ENCODE assay signal across 12 mouse cellular contexts in genomic region chr11:55449531-55449930, GRCm38 (mm10). TPM values are rescaled to one million over a fixed set of nuclear protein-coding genes. Genes with fewer than 3 reads are reported as not detected.
A peak's percentile ranks its signal among the peaks of the same experiment; 100 is the strongest.
DNase-seq lines count a peak whose midpoint lies in the region; ATAC-seq and TF ChIP-seq lines count a peak whose summit lies in the region.
"Had no signal": no experiment of that assay in that cellular context is flagged by ENCODE, and none has a peak within 500 bp of the region (broad histone marks: within the 10 kb centered on the region; RNA-seq: fewer than 3 reads in every experiment).

No protein-coding gene starts in this region.

- peak; percentile 42; the same call in 1 of the 2 replicates for ATAC-seq in kidney, embryonic 15.5 days (replicated peaks; ENCODE audit: low FRiP score)
- ATAC-seq: Patski had no signal

- peaks cover 74% of the 10 kb centered on the region for H3K36me3 ChIP-seq in kidney, embryonic 15.5 days
- peaks cover 42% of the 10 kb centered on the region for H3K36me3 ChIP-seq in limb, embryonic 10.5 days

- H3K4me1 ChIP-seq in kidney, embryonic 15.5 days, result peaks cover 14% of the 10 kb centered on the region
- no peaks in the 10 kb centered on the region for H3K4me1 ChIP-seq in limb, embryonic 10.5 days

- no peak overlapping the region for H3K9ac ChIP-seq in kidney, embryonic 15.5 days
- H3K9ac ChIP-seq: forebrain, embryonic 12.5 days had no signal

- WGBS in kidney, embryonic 15.5 days, result 39% methylated on average over 7 of the region's 7 CpGs
- WGBS in limb, embryonic 10.5 days, result 83% methylated on average over 7 of the region's 7 CpGs

- peak overlapping the region; percentile 25; the same call in 1 of the 2 replicates for H3K27ac ChIP-seq in left cerebral cortex, adult 2 months
- H3K27ac ChIP-seq in kidney, embryonic 15.5 days, result peak overlapping the region; percentile 61
- H3K27ac ChIP-seq in limb, embryonic 10.5 days, result no peak overlapping the region

- peak; percentile 32 to 60 for DNase-seq in adrenal gland, postnatal 36 days
- DNase-seq in adrenal gland, postnatal 4 days (ENCODE audit: low spot score in 2 of 2), result no peak
- no peak for DNase-seq in left cerebral cortex, adult 2 months (ENCODE audit: extremely low spot score in 1 of 2, low spot score in 2 of 2)
- DNase-seq in left cerebral cortex, adult 9 months (ENCODE audit: low spot score in 2 of 2), result no peak
- peak; percentile 71 for DNase-seq in lung, postnatal 10 days
- no peak for DNase-seq in T-cell, adult 2 months (ENCODE audit: low spot score)
- DNase-seq in limb, embryonic 10.5 days (ENCODE audit: low spot score), result no peak
- DNase-seq: B cell, adult 2 months; thymus, adult 18-20 months had no signal

- no peaks in the 10 kb centered on the region for H3K9me3 ChIP-seq in kidney, embryonic 15.5 days (replicated peaks)
- H3K9me3 ChIP-seq in limb, embryonic 10.5 days (replicated peaks), result no peaks in the 10 kb centered on the region
- H3K9me3 ChIP-seq: forebrain, embryonic 12.5 days had no signal

- H3K4me2 ChIP-seq in kidney, embryonic 15.5 days, result no peak overlapping the region
- H3K4me2 ChIP-seq: forebrain, embryonic 12.5 days had no signal

- no peaks in the 10 kb centered on the region for H3K27me3 ChIP-seq in kidney, embryonic 15.5 days
- no peaks in the 10 kb centered on the region for H3K27me3 ChIP-seq in limb, embryonic 10.5 days (ENCODE audit: low read depth, poor library complexity, severe bottlenecking)
- H3K27me3 ChIP-seq: forebrain, embryonic 12.5 days; Patski had no signal

- TF ChIP-seq CTCF in left cerebral cortex, adult 2 months (IDR thresholded peaks at IDR 0.05), result no peak

- H3K4me3 ChIP-seq in left cerebral cortex, adult 2 months, result no peak overlapping the region
- no peak overlapping the region for H3K4me3 ChIP-seq in kidney, embryonic 15.5 days (replicated peaks)
- no peak overlapping the region for H3K4me3 ChIP-seq in limb, embryonic 10.5 days
- H3K4me3 ChIP-seq: forebrain, embryonic 12.5 days had no signal

- intact Hi-C loops in left cerebral cortex, adult 2 months (cut with DNase I), result loop anchor here (10.0 kb wide), 2 partner anchors 285 to 565 kb away; no protein-coding TSS in a partner anchor

RNA-seq across cellular contexts. Expression of gene Atox1, which starts 11.5 kb away (rescaled TPM):
- 100 to 1,000 TPM; 216 to 347 TPM for total RNA-seq in adrenal gland, postnatal 36 days (2021)
- total RNA-seq in adrenal gland, postnatal 4 days (2021), result 100 to 1,000 TPM; 254 to 267 TPM
- 10 to 100 TPM; 87.0 to 97.9 TPM for total RNA-seq in left cerebral cortex, adult 2 months (2021)
- polyA plus RNA-seq in kidney, embryonic 15.5 days (2015; fragmentation: Nextera tagmentation; extraction: Ambion mirVana), result 402 and 413 TPM in 2 replicates
- 224 and 237 TPM in 2 replicates for polyA plus RNA-seq in limb, embryonic 10.5 days (2016; fragmentation: Nextera tagmentation; extraction: Ambion mirVana)

RNA-seq across cellular contexts. Expression of gene G3bp1, which starts 20.0 kb away (rescaled TPM):
- total RNA-seq in adrenal gland, postnatal 36 days (2021), result 10 to 100 TPM; 58.5 to 63.4 TPM
- total RNA-seq in adrenal gland, postnatal 4 days (2021), result 10 to 100 TPM; 70.0 to 73.9 TPM
- total RNA-seq in left cerebral cortex, adult 2 months (2021), result 10 to 100 TPM; 34.8 to 35.0 TPM
- 199 and 203 TPM in 2 replicates for polyA plus RNA-seq in kidney, embryonic 15.5 days (2015; fragmentation: Nextera tagmentation; extraction: Ambion mirVana)
- 267 and 279 TPM in 2 replicates for polyA plus RNA-seq in limb, embryonic 10.5 days (2016; fragmentation: Nextera tagmentation; extraction: Ambion mirVana)

RNA-seq across cellular contexts. Expression of gene Sparc, which starts 26.5 kb away (rescaled TPM):
- total RNA-seq in adrenal gland, postnatal 36 days (2021), result 1,000 to 10,000 TPM; 2,443 to 3,326 TPM
- 1,000 to 10,000 TPM; 2,300 to 2,476 TPM for total RNA-seq in adrenal gland, postnatal 4 days (2021)
- 100 to 1,000 TPM; 177 to 202 TPM for total RNA-seq in left cerebral cortex, adult 2 months (2021)
- 1,364 and 1,510 TPM in 2 replicates for polyA plus RNA-seq in kidney, embryonic 15.5 days (2015; fragmentation: Nextera tagmentation; extraction: Ambion mirVana)
- 183 and 211 TPM in 2 replicates for polyA plus RNA-seq in limb, embryonic 10.5 days (2016; fragmentation: Nextera tagmentation; extraction: Ambion mirVana)

Comparison
In these comparisons a context has a peak if more than half of its experiments do, and no peak if none do; other contexts are left out.
1. DNase-seq: peak in adrenal gland, postnatal 36 days (2 of 2) and lung, postnatal 10 days (single experiment); none in adrenal gland, postnatal 4 days (0 of 2), left cerebral cortex, adult 2 months (0 of 2), left cerebral cortex, adult 9 months (0 of 2), T-cell, adult 2 months (single experiment) and limb, embryonic 10.5 days (single experiment).
2. RNA of gene Sparc, which starts 26.5 kb away (total RNA-seq): 2,443 to 3,326 TPM in adrenal gland, postnatal 36 days and 2,300 to 2,476 TPM in adrenal gland, postnatal 4 days; 177 to 202 TPM in left cerebral cortex, adult 2 months; every median in the first group is over 10 times any median in the second.